Mouse (Mus musculus) liver, postnatal 0 days (tissue): ENCODE measurements around the gene Tmem123.

Source experiments
- CTCF ChIP-seq: sonication (generic); IDR thresholded peaks from 2 replicates; pipeline ENCODE4 v1.5.1; 2016; ENCODE audit warnings: antibody characterized with exemption, low read depth
- EP300 ChIP-seq: IDR thresholded peaks from 2 replicates; pipeline ENCODE4 v1.6.1; 2016; ENCODE audit warnings: antibody characterized with exemption, low read depth, mild to moderate bottlenecking

GRCm38 (mm10) chr9:7797542-7797941 lies 33.7 kb downstream of the Tmem123 start:
- TF ChIP-seq CTCF, result no peak
- no peak for TF ChIP-seq EP300
